Mouse (Mus musculus) fat pad, adult 2 months (tissue): ENCODE data around the gene Slc25a18.

Experiments
- DNase-seq: peaks from one replicate; pipeline ENCODE4 v3.0.0-alpha.2; 2011; ENCODE audit warnings: low read depth, low spot score; ENCODE audit errors: extremely low read depth

Slc25a18 gene

DNA sequence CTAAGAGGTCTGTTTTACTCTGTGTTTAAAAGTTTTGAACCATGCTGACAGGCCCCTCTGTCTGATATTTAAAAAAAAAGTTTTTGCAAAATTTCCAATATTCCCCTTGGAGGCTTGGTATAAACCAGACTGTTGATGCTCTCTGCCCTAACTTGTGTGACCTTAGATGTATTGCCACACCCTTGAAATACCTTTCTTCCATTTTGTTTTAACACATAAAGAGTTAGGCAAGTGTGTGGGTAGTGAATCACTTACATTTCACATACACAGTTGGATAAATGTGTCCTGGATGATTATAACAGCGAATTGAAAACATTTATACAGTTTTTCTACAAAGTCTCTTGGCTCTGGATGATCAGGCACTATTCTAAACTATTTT, 63.8 kb downstream of the Slc25a18 start:
- no peak for DNase-seq

DNA sequence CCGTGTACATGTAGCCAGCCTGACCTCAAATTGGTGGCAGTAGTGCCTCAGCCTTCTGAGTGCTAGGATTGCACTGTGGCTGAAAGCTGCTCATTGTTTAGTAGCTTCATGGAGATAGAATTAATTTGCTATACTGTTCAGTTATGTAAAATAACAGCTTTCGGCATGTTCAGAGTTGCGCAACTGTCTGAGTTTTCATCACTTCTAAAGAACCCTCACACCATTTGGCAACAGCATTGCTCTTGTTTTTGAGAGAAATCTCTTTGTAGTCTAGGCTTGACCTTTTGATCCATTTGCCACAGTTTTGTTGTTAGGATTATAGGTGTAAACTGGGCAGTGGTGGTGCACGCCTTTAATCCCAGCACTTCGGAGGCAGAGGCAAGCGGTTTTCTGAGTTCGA, 66.9 kb downstream of the Slc25a18 start:
- peak; percentile 79 for DNase-seq

DNA sequence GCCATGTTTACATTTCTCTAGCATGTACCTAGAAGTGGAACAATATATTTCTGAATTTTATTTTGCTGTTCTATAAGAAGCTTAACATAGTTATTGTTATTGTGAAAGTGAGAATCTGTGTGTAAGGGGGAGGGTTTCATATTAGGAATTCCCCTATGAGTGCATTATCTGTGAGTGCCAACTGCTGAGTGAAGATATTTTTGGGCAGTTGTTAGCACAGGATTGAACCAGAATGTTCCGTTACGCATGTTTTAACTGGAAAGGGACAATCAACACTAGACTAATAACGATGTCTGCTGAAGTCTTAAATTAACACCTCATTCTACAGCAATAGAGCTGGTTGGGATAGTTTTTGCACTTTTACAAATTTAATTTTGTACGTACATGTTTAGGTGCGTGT, 68.4 kb downstream of the Slc25a18 start:
- DNase-seq, result no peak
